Mouse (Mus musculus) brain, embryonic 14.5 days (tissue): Measurements from ENCODE around the gene Dnah17.

ENCODE experiments used
- CTCF ChIP-seq: fragments of 200-500 bp; IDR thresholded peaks from 2 replicates; pipeline ENCODE4 v1.5.1; 2012; ENCODE audit warnings: inconsistent platforms, mild to moderate bottlenecking, moderate library complexity, borderline replicate concordance; ENCODE audit not compliant: insufficient read depth, insufficient read length; ENCODE audit errors: extremely low read depth
- POLR2A ChIP-seq: fragments of 200-500 bp; IDR thresholded peaks from 2 replicates; pipeline ENCODE4 v1.6.1; 2012; ENCODE audit warnings: mild to moderate bottlenecking, inconsistent platforms, borderline replicate concordance; ENCODE audit not compliant: poor library complexity, insufficient read depth, insufficient read length, severe bottlenecking; ENCODE audit errors: extremely low read depth

DNA sequence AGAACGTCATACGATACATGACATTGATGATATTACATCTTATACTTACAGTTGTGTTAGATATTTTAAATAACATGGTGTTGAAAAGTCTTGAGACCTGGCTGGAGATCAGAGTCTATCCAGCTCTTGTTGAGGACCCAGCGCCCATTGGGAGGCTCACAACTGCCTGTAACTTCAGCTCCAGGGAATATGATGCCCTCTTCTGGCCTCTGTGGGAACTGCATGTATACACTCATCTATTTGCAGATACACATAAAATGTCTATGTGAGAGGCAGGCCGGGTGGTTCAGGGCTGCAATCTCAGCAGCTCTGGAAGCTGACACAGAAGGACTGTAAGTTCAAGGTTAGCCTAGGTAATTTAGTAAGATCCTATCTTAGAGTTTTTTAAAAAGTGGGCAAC lies 112.1 kb downstream of the Dnah17 start:
- TF ChIP-seq CTCF = no peak
- TF ChIP-seq POLR2A = no peak
